Mouse (Mus musculus) liver, embryonic 14.5 days (tissue): Measurements from ENCODE around the gene Gdap2.
A peak's percentile ranks its signal among the peaks of the same experiment; 100 is the strongest.

ENCODE experiments used
- CTCF ChIP-seq: IDR thresholded peaks from 2 replicates; pipeline ENCODE4 v1.5.1; 2016; ENCODE audit warnings: antibody characterized with exemption, low read depth, control low read depth
- EP300 ChIP-seq: IDR thresholded peaks from 2 replicates; pipeline ENCODE4 v1.6.1; 2016; ENCODE audit warnings: antibody characterized with exemption, low read depth

- TF ChIP-seq EP300 (no peak), CTCF (0 out of 2 replicates have a peak, but pooled peaks have one; percentile 3)
Observed at GRCm38 (mm10) chr3:100162315-100163105, at the start of gene Gdap2, which contains the start of gene Wdr3.
